7 mouse cellular contexts compared by ENCODE assay signal in the genomic region with DNA sequence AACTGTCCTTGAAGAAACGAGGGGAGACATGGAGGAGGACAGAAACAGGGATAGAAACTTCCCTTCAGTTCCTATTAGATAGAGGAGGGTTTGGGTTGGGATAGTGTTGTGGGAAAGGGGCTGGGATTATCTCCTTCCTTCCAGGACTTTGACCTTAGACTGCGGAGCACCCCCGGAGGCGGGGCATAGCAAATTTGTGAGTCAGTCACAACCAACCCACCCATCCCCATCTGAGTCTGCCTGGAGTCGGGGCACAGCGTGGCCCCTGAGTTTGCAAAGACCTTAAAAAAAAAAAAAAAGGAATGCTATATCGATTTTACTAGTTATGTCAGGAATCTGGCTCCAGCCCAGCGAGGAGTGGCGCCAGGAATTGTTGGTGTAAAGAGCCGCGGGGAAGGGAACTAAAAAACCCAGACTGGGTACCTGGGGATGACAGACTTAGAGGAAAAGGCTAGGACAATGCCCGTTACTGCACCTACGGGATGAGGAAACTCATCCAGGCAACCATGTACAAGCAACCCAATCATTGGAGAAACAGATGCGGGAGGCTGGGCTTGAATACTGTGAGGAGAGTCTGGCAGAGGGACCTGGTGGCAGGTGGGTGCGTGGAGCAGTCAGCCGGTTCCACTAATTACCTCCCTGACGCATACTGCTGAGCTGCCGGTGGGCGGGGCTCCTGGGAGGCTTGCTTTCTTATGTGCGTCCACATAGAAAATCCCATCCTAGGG. TPM values are rescaled to one million over a fixed set of nuclear protein-coding genes. Genes with fewer than 3 reads are reported as not detected.
DNase-seq lines count a peak whose midpoint lies in the region; ATAC-seq and TF ChIP-seq lines count a peak whose summit lies in the region.

No protein-coding gene starts in this region.

- peak overlapping the region; percentile 24 for H3K4me2 ChIP-seq in liver, embryonic 16.5 days (ENCODE audit: low read depth, low read length)
- peak overlapping the region; percentile 12; the same call in 1 of the 2 replicates for H3K4me2 ChIP-seq in stomach, postnatal 0 days (replicated peaks; ENCODE audit: low read depth)

- no peaks in the 10 kb centered on the region for H3K9me3 ChIP-seq in forebrain, embryonic 10.5 days
- no peaks in the 10 kb centered on the region for H3K9me3 ChIP-seq in liver, embryonic 16.5 days (replicated peaks; ENCODE audit: control insufficient read depth, low read length)
- H3K9me3 ChIP-seq in stomach, postnatal 0 days (ENCODE audit: control insufficient read depth, low read length), result no peaks in the 10 kb centered on the region

- no peak for TF ChIP-seq EP300 in stomach, postnatal 0 days (optimal IDR thresholded peaks at IDR 0.05)

- no peak overlapping the region for H3K27ac ChIP-seq in forebrain, embryonic 10.5 days
- H3K27ac ChIP-seq in liver, embryonic 16.5 days (ENCODE audit: low read length), result no peak overlapping the region
- no peak overlapping the region for H3K27ac ChIP-seq in stomach, postnatal 0 days (replicated peaks)

- ATAC-seq in liver, embryonic 16.5 days (ENCODE audit: low read depth), result 0 out of 2 replicates have a peak, but pooled peaks have one; percentile 32
- ATAC-seq in stomach, postnatal 0 days (ENCODE audit: low FRiP score, low TSS enrichment), result no peak

- no peak overlapping the region for H3K9ac ChIP-seq in liver, embryonic 16.5 days (ENCODE audit: low read depth, low read length)
- H3K9ac ChIP-seq in stomach, postnatal 0 days (ENCODE audit: low read length), result no peak overlapping the region

- 10% methylated on average over 20 of the region's 20 CpGs for WGBS in forebrain, embryonic 10.5 days
- 12% methylated on average over 20 of the region's 20 CpGs for WGBS in liver, embryonic 16.5 days (ENCODE audit: insufficient replicate concordance)
- 11% methylated on average over 20 of the region's 20 CpGs for WGBS in stomach, postnatal 0 days

- H3K36me3 ChIP-seq in forebrain, embryonic 10.5 days (replicated peaks), result no peaks in the 10 kb centered on the region
- H3K36me3 ChIP-seq in liver, embryonic 16.5 days (ENCODE audit: control insufficient read depth, insufficient read depth), result no peaks in the 10 kb centered on the region
- no peaks in the 10 kb centered on the region for H3K36me3 ChIP-seq in stomach, postnatal 0 days (ENCODE audit: control insufficient read depth, insufficient read depth, low read length)

- no peak for TF ChIP-seq CTCF in stomach, postnatal 0 days (IDR thresholded peaks at IDR 0.05; ENCODE audit: low read depth)

- DNase-seq in ES-CJ7 (ENCODE audit: low read depth, low spot score) (peak; percentile 22), NIH3T3 (ENCODE audit: low read depth) (peak; percentile 46)
- no peak for DNase-seq in forebrain, embryonic 10.5 days (ENCODE audit: extremely low spot score, low spot score)
- peak; percentile 37 to 49 for DNase-seq in kidney, postnatal 4 days
- no peak for DNase-seq in stomach, postnatal 0 days (ENCODE audit: low spot score)
- DNase-seq in spleen, adult 12 weeks (ENCODE audit: low spot score), result no peak

- peaks cover 19% of the 10 kb centered on the region for H3K4me1 ChIP-seq in forebrain, embryonic 10.5 days
- H3K4me1 ChIP-seq in liver, embryonic 16.5 days (ENCODE audit: control insufficient read depth, low read depth, low read length), result no peaks in the 10 kb centered on the region
- no peaks in the 10 kb centered on the region for H3K4me1 ChIP-seq in stomach, postnatal 0 days (replicated peaks; ENCODE audit: control insufficient read depth, insufficient read depth)

- peak overlapping the region; percentile 30 for H3K4me3 ChIP-seq in forebrain, embryonic 10.5 days
- peak overlapping the region; percentile 13; the same call in 1 of the 2 replicates for H3K4me3 ChIP-seq in liver, embryonic 16.5 days (ENCODE audit: low read depth, low read length)
- no peak overlapping the region for H3K4me3 ChIP-seq in stomach, postnatal 0 days (ENCODE audit: low read depth, low read length)

- peaks cover 24% of the 10 kb centered on the region for H3K27me3 ChIP-seq in forebrain, embryonic 10.5 days (ENCODE audit: poor library complexity, severe bottlenecking)
- H3K27me3 ChIP-seq in liver, embryonic 16.5 days (ENCODE audit: control insufficient read depth, insufficient read depth, low read depth, low read length), result peaks cover 16% of the 10 kb centered on the region
- H3K27me3 ChIP-seq in stomach, postnatal 0 days (ENCODE audit: control insufficient read depth, insufficient read depth, low read length), result no peaks in the 10 kb centered on the region

RNA-seq across cellular contexts. Expression of a gene that starts 6.9 kb away (rescaled TPM):
- polyA plus RNA-seq in forebrain, embryonic 10.5 days (2016; fragmentation: Nextera tagmentation; extraction: Ambion mirVana), result not detected in 2 replicates
- polyA plus RNA-seq in liver, embryonic 16.5 days (2015; fragmentation: Nextera tagmentation; extraction: Ambion mirVana), result not detected in 2 replicates
- polyA plus RNA-seq in stomach, postnatal 0 days (2015; fragmentation: Nextera tagmentation; extraction: Ambion mirVana), result not detected in 2 replicates

RNA-seq across cellular contexts. Expression of a gene that starts 44.5 kb away (rescaled TPM):
- 0.11 and 0.17 TPM in 2 replicates for polyA plus RNA-seq in forebrain, embryonic 10.5 days (2016; fragmentation: Nextera tagmentation; extraction: Ambion mirVana)
- polyA plus RNA-seq in liver, embryonic 16.5 days (2015; fragmentation: Nextera tagmentation; extraction: Ambion mirVana), result not detected in 2 replicates
- polyA plus RNA-seq in stomach, postnatal 0 days (2015; fragmentation: Nextera tagmentation; extraction: Ambion mirVana), result not detected in 2 replicates

Comparison
In these comparisons a context has a peak if more than half of its experiments do, and no peak if none do; other contexts are left out.
1. DNase-seq: peak in ES-CJ7 (single experiment), NIH3T3 (single experiment) and kidney, postnatal 4 days (2 of 2); none in forebrain, embryonic 10.5 days (single experiment), stomach, postnatal 0 days (single experiment) and spleen, adult 12 weeks (single experiment).